Mouse (Mus musculus) left cerebral cortex, postnatal 4 days (tissue): ENCODE measurements around the gene Fam221a. TPM values are rescaled to one million over a fixed set of nuclear protein-coding genes. Genes with fewer than 3 reads are reported as not detected.
"Not testable (repeated sequence)": the region's sequence is repeated elsewhere in the genome, so short reads cannot be mapped to it uniquely, and the experiment has no call there.

Experiments used
- DNase-seq: peaks from one replicate; pipeline ENCODE4 v3.0.0-alpha.2; 2022
- intact Hi-C: fragments of 180-260 bp; cut with DNase I; formaldehyde crosslinking; loops from one replicate; pipeline ENCODE4 v1.15.1; 2025
- total RNA-seq, 2 experiments: library from RNA; stranded (reverse); gene quantifications; 2 replicates each; pipeline ENCODE4 v1.2.3; 2021

The Fam221a gene
- total RNA-seq, 2 experiments from 2014 or later: 2.4 to 2.9 TPM

DNA sequence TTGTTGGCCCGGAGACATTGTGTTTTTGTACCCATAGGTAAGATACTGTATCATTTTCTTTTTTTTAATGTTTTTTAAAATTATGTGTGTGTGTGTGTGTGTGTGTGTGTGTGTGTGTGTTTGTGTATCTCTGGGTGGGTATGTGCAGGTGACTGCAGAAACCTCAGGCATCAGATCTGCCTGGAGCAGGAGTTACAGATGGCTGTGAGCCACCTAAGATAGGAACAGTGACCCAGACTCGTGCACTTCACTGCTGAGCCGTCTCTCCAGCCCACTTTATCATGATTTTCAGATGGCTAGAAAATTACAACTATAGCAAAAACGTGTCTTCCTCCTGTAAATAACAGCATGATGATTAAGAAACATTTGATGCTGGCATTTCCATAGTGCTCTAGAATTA lies 5.2 kb downstream of the Fam221a start:
- no peak for DNase-seq
- intact Hi-C loops: no loop called here

DNA sequence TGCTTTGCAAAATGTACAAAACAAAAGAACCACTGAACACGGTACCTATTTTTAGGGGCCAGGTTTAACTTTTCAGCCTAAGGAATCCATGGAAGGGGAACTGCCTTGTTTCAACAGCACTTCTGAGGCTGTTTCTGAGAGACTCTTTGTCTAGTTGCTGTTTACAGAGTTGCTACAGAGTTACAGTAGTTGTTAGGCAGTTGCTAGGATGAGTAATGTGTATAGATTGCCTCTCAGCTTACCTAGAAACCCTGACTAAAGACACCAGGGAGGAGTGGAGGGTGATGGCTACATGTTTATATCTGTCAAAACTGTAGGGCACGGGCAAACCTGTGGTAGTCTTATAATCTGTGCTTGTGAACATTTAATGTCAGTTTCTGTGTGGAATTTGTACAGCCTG lies 6.4 kb downstream of the Fam221a start:
- no peak for DNase-seq
- intact Hi-C loops: no loop called here

DNA sequence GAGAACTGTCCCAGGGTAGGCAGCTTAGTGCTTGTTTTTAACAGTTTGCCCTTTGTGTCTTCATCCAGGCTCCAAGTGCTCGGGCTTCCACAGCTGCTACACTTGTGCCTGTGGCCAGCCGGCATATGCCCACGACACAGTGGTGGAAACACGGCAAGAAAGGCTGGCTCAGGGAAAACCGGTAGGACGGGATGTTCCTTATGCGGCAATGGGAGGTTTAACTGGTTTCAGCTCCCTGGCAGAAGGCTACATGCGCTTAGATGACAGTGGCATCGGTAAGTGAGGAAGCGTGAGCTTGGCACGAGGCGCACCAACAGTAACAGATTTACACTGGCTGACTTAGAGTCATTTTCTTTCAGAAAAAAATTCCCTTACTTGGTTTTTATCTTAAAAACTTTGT lies 10.8 kb downstream of the Fam221a start:
- no peak for DNase-seq
- intact Hi-C loops: no loop called here

DNA sequence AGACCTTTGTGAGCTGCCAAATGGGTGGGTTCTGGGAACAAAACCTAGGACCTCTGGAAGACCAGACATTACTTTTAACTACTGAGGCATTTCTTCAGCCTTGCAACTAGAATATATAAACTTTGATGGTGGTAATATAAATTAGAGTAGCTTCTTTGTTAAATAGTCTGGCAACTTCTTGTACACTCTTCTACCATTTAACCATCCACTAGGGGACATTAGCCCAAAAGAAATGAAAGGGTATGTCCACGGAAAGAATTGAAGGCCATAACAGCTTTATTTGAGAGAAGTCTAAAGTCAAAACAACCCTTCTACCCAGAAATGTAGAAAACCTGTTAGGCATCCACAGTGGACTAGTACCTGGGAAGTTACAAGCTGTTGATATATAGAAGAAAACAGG lies 26.7 kb downstream of the Fam221a start:
- intact Hi-C loops: no loop called here
- DNase-seq: no peak

DNA sequence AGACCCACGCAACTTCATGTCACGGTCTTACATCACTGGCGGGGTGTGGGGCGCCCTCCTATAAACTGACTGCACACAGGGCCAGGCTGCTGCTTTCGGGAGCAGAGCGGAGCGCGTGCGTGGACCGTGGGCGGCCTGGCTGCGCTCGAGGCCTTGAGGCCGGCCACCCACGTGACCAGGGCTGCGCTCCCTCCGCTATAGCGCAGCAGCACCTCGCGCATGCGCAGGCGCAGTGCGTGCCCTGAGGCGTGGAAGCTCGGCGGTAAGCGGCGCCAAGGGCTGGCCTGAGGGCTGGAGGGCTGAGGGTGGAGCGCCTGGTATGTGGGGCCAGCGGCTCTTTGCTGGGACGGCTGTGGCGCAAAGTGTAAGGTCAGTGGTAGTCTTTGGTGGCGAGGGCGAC lies 27.8 kb downstream of the Fam221a start, which contains the start of gene Stk31:
Gene Stk31 (plus strand): TSS at position 289 of the 400 bp plus-strand sequence.
- DNase-seq: peak; percentile 22
- intact Hi-C loops: loop anchor here (5.0 kb wide), 1 partner anchor 128 kb away; no protein-coding TSS in a partner anchor

DNA sequence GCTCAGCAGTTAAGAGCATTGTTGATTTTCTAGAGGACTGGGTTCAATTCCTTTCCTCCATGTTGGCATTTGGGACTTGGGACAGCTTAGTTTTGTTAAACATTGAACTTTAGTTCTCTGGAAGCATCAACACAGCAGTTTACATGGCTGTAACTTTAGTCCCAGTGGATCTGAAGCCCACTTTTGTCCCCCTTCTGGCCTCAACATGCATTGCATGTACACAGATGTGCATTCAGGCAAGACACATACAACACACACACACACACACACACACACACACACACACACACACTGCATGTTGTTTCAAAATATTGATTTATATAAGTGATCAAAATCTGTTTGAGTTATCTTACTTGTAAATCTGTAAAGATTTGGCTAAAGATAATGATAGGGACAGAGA lies 29.9 kb downstream of the Fam221a start:
- DNase-seq: peak; percentile 9
- intact Hi-C loops: loop anchor here (2.0 to 5.0 kb wide), 2 partner anchors 79 to 130 kb away; partner anchors contain the start of gene Ccdc126

DNA sequence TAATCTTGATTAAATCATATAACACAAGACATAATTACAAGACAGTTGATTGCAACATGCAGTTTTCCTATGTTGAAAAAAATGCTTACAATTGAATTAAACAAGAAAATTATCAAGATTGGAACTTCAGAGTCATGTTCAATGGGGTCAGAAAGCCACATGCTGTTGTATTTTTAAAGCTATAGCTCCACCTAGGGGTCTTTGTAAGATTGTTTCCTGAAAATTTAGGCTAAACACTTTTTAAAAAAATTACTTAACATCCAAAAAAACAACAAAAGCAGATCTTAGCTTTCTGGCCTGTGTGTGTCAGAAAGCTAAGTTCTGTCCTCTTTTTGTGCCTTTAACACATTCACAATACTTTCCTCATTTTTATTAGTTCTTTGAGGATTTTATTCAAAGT lies 30.8 kb downstream of the Fam221a start:
- DNase-seq: no peak
- intact Hi-C loops: loop anchor here (5.0 kb wide), 1 partner anchor 131 kb away; no protein-coding TSS in a partner anchor

DNA sequence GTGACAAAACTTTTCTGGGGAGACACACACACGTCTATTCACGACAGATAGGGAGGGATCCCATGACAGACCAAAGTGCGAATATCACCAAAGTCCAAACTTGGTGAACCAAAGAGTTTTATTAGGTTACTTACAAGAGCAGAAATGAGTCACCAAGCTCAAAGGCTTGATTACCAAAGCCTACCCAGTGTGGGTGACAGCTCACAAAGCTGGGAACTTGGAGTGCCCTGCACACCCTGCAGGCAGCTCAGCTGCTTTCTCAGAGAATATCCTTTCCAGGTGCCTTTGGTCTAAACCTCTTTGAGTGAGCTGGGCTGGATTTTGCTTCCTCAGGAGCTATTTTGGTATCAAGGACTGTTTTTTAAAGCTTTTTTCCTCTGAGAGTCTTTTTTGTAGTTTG lies 43.3 kb downstream of the Fam221a start:
- DNase-seq: no peak
- intact Hi-C loops: no loop called here

DNA sequence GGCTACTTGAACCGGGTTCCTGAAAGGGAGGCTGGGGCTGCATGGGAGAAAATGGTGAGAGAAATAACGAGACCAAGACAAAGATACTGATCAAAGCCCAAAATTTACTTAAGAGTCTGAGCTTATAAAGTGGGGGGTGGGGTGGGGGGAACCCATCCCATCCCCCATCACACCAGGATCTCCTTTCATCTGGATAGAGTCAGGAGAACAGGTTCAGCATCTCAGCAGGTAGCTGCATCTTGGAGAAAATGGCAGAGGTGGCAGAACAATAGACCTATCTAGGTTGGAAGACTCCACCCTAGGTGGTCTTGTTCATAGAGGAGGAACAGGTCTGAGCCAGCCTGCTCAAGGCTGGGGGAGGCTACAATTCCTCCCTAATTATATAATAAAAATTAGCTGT lies 45.4 kb downstream of the Fam221a start:
- DNase-seq, intact Hi-C loops: not testable (repeated sequence)

DNA sequence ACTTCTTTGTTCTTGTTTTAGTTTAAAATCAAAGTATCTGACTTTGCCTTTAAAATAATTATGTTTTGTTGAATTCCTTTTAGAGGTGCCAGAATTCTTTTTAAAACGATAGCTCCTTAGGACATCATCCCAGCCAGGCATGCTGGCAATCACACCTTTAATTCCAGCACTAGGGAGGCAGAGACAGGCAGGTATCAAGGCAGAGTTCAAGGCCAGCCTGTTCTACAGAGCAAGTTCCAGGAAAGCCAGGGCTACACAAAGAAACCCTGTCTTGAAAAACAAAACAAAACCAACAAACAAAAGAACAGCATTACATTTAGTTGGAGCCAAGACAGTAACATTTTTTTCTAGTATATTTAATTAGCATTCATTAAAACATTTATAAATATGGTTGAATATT lies 48.4 kb downstream of the Fam221a start:
- no peak for DNase-seq
- intact Hi-C loops: no loop called here

DNA sequence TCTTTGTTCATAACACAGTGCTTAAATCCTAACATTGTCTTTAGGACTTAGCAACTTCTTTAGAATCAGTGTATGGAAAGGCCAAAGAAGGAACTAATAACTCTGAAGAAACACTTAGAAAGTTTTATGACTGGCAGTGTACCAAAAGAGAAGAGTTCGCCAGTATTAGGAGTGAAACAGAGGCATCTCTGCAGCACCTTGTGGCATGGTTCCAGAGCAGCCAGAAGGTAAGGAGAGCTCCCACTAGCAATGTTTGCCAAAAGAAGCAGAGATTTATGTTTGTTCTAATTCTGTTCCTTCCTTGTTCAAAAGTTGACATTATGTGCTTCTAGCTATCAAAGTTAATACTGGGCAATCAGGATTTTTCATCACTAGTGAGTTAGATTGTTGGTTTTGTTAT lies 69.8 kb downstream of the Fam221a start:
- DNase-seq: peak; percentile 10
- intact Hi-C loops: no loop called here

Other genes with a start within 250 kb of the Fam221a start
- 1 to 10 TPM; 5.0 to 6.5 TPM for gene Igf2bp3, start 152.8 kb upstream of the Fam221a start, total RNA-seq
- gene Tra2a, start 103.7 kb upstream of the Fam221a start, total RNA-seq: 10 to 100 TPM; 91.9 to 94.1 TPM
- gene Ccdc126, start 48.5 kb upstream of the Fam221a start, total RNA-seq: 1 to 10 TPM; 4.8 to 5.2 TPM
- gene Stk31, start 27.9 kb downstream of the Fam221a start, total RNA-seq: 1 to 10 TPM in 1 of 2 experiments, under 1 TPM in 1; 0.95 to 1.1 TPM